ENCODE assay signal across 12 mouse cellular contexts in the genomic region with DNA sequence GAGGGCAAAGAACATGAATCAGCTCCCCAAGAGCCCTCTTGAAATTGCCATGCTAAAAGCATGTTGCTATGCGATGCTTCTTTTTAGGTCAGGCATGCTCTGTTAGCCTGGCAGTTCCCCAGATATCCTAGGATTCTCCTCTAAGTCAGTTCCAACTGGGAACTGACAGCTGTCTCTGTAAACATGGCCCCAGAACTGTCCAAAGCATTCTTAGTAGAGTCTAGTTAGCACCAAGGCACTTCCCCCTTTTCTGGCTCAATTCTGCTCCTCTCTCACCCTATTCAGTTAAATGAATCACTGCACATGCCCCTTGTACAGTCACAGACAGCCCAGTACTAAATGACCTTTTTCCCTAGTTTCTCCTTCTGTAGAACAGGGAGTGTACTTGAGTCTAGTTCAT.
"Had no signal": no experiment of that assay in that cellular context is flagged by ENCODE, and none has a peak within 500 bp of the region (broad histone marks: within the 10 kb centered on the region; RNA-seq: fewer than 3 reads in every experiment).

No protein-coding gene starts in this region.

- H3K36me3 ChIP-seq: limb, embryonic 13.5 days; midbrain, embryonic 15.5 days had no signal

- H3K27ac ChIP-seq: layer of hippocampus, adult 2 months; limb, embryonic 13.5 days; liver, embryonic 14.5 days; midbrain, embryonic 15.5 days had no signal

- DNase-seq: kidney, postnatal 10 days; kidney, postnatal 4 days; left cerebral cortex, postnatal 4 days; lung, adult 18-20 months; lung, postnatal 4 days; thymus, adult 18-20 months; thymus, postnatal 14 days had no signal

- H3K4me1 ChIP-seq: megakaryocyte, embryonic 14.5 days; midbrain, embryonic 15.5 days had no signal

- H3K4me3 ChIP-seq: layer of hippocampus, adult 2 months; limb, embryonic 13.5 days; megakaryocyte, embryonic 14.5 days; midbrain, embryonic 15.5 days had no signal

- H3K27me3 ChIP-seq: limb, embryonic 13.5 days; megakaryocyte, embryonic 14.5 days; midbrain, embryonic 15.5 days had no signal
